Mouse (Mus musculus) erythroblast, embryonic 14.5 days (primary cell): Measurements from ENCODE around the gene Zc3h6.

Experiments used
- GATA1 ChIP-seq: IDR thresholded peaks from 2 replicates; pipeline ENCODE4 v1.6.1; 2012; ENCODE audit warnings: low read length, inconsistent platforms, mixed read lengths
- TAL1 ChIP-seq: IDR thresholded peaks from 3 replicates; pipeline ENCODE4 v1.6.1; 2012; ENCODE audit warnings: low read length, inconsistent platforms, mixed read lengths

DNA sequence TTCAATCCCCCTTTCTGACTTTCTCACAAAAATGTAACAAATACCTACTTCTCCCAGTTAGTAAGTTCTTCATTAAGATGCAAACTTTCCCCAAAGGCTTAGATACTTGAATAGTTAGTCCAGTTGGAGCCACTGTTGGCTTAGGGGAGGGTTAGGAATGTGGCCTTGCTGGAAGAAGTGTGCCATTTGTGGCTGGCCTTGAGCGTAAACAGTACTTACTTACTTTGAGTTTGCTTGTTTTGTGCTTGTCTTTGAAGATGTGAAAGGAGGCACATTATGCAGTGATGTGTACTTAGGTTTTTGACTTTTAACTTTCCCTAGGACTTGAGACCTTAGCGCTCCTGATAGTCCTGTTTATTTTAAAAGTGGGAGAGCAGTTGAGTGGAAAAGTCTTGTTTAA is 52.9 kb downstream of the Zc3h6 start:
- TF ChIP-seq TAL1 = no peak
- no peak for TF ChIP-seq GATA1
